Mouse (Mus musculus) liver, adult 2 months (tissue): ENCODE measurements around the gene Cfap45.

Experiments used
- CTCF ChIP-seq: fragments of 200-500 bp; IDR thresholded peaks from 2 replicates; pipeline ENCODE4 v1.5.1; 2011; ENCODE audit warnings: low read depth, low read length, control low read depth
- POLR2A ChIP-seq: fragments of 200-500 bp; IDR thresholded peaks from 2 replicates; pipeline ENCODE4 v1.6.1; 2011; ENCODE audit warnings: low read length, control low read depth; ENCODE audit not compliant: insufficient read depth; ENCODE audit errors: extremely low read depth

GRCm38 (mm10) chr1:172546062-172546461 is 25.5 kb downstream of the Cfap45 start:
- TF ChIP-seq CTCF (no peak), POLR2A (no peak)
